Mouse (Mus musculus) splenic B cell, adult 2 months (primary cell): ENCODE data around the gene Tnfrsf18.

Experiments
- DNase-seq: peaks from one replicate; pipeline ENCODE4 v3.0.0-alpha.2; 2011; ENCODE audit warnings: low read depth, low spot score
- H3K27me3 ChIP-seq: 2 replicates; pipeline ENCODE4 v1.6.1; 2012; ENCODE audit warnings: mild to moderate bottlenecking, low read length, moderate library complexity, mixed read lengths; ENCODE audit not compliant: control insufficient read depth, poor library complexity, insufficient read depth, severe bottlenecking
- H3K36me3 ChIP-seq: 2 replicates; pipeline ENCODE4 v1.6.1; 2012; ENCODE audit warnings: mild to moderate bottlenecking, low read length, moderate library complexity, mixed read lengths; ENCODE audit not compliant: control insufficient read depth, poor library complexity, insufficient read depth, severe bottlenecking

The Tnfrsf18 gene

GRCm38 (mm10) chr4:156026013-156026412, at the start of gene Tnfrsf18:
TSS of gene Tnfrsf18 (plus strand) at chr4:156026164.
- DNase-seq = peak; percentile 63
- Histone ChIP-seq H3K27me3 (no peaks in the 10 kb centered on the region), H3K36me3 (no peaks in the 10 kb centered on the region)

GRCm38 (mm10) chr4:155981436-155982082, 44.4 kb upstream of the Tnfrsf18 start:
- DNase-seq = no peak
- Histone ChIP-seq H3K36me3 (no peaks in the 10 kb centered on the region), H3K27me3 (no peaks in the 10 kb centered on the region)

GRCm38 (mm10) chr4:155983788-155984187, 42.2 kb upstream of the Tnfrsf18 start:
- DNase-seq = no peak
- Histone ChIP-seq H3K36me3 (no peaks in the 10 kb centered on the region), H3K27me3 (no peaks in the 10 kb centered on the region)

- H3K36me3 ChIP-seq = peaks cover 2% of the 10 kb centered on the region
- H3K27me3 ChIP-seq = no peaks in the 10 kb centered on the region
- DNase-seq = peak; percentile 14
These were observed 34.6 kb upstream of the Tnfrsf18 start for GRCm38 (mm10) chr4:155991211-155991907.

- no peak for DNase-seq
- Histone ChIP-seq H3K36me3 (peaks cover 4% of the 10 kb centered on the region), H3K27me3 (no peaks in the 10 kb centered on the region)
These were observed 34.1 kb upstream of the Tnfrsf18 start for GRCm38 (mm10) chr4:155991908-155992230.

GRCm38 (mm10) chr4:155992241-155992905, 33.6 kb upstream of the Tnfrsf18 start, which contains the start of the genes B3galt6 and Sdf4:
TSS of gene B3galt6 (minus strand) at chr4:155992649.
TSS of gene Sdf4 (plus strand) at chr4:155992872.
- no peaks in the 10 kb centered on the region for H3K27me3 ChIP-seq
- peak; percentile 95 for DNase-seq
- peaks cover 5% of the 10 kb centered on the region for H3K36me3 ChIP-seq

DNA sequence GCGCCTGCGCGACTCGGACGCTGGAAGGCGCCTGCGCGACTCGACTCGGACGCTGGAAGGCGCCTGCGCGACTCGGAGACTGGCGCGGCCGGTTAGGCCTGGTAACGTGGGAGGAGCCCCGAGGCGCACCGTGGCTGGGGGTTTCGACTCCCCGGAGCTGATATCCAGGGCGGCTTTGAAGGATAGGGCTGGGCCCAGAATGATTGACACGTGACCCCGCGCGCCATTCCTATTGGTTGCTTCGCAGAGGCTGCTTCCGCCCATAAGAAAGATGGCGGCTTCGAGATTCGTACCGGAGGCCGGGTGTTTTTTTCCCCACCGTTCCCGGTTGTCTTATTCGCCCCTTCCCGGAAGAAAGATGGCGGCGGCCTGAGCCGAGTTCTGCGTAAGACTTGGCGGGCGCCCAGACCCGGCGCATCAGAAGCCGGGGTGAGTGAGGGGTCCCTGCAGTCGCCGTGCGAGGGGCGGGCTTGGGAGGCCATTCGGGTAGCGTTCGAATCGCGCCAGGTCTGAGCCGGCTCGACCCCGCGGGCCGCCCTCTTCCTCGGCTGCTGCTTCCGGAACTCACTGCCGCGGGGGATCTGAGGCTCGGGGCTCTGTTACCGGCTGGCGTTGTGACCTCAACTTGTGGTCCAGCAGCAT, 32.9 kb upstream of the Tnfrsf18 start:
- peak; percentile 96 for DNase-seq
- H3K27me3 ChIP-seq = no peaks in the 10 kb centered on the region
- peaks cover 8% of the 10 kb centered on the region for H3K36me3 ChIP-seq

GRCm38 (mm10) chr4:155993606-155994005, 32.4 kb upstream of the Tnfrsf18 start:
- Histone ChIP-seq H3K36me3 (peaks cover 8% of the 10 kb centered on the region), H3K27me3 (no peaks in the 10 kb centered on the region)
- DNase-seq = no peak

GRCm38 (mm10) chr4:156004109-156004508, 21.9 kb upstream of the Tnfrsf18 start:
- DNase-seq = no peak
- H3K36me3 ChIP-seq = peaks cover 22% of the 10 kb centered on the region
- no peaks in the 10 kb centered on the region for H3K27me3 ChIP-seq

- Histone ChIP-seq H3K27me3 (no peaks in the 10 kb centered on the region), H3K36me3 (peaks cover 20% of the 10 kb centered on the region)
- no peak for DNase-seq
These were observed 17.6 kb upstream of the Tnfrsf18 start for GRCm38 (mm10) chr4:156008369-156008768.

DNA sequence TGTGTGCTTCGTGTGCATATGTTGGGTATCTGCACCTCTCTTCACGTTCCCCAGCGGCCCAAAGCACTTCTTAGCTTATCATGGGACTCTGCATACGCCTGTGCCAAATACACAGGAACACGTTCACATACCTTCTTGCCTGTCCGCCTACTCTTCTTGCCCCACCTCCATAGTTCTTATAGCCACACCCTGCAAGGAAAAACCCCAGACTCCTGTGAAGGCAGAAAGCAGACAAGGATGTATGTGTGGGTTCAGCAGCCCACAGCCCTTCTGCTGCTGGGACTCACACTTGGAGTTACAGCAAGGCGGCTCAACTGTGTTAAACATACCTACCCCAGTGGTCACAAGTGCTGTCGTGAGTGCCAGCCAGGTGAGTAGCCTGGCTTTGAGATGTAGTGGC, 12.3 kb upstream of the Tnfrsf18 start, which contains the start of gene Tnfrsf4:
Tnfrsf4 (plus strand) TSS at position 207 of the 400 bp plus-strand sequence.
- DNase-seq = no peak
- H3K36me3 ChIP-seq = peaks cover 12% of the 10 kb centered on the region
- H3K27me3 ChIP-seq = no peaks in the 10 kb centered on the region

DNA sequence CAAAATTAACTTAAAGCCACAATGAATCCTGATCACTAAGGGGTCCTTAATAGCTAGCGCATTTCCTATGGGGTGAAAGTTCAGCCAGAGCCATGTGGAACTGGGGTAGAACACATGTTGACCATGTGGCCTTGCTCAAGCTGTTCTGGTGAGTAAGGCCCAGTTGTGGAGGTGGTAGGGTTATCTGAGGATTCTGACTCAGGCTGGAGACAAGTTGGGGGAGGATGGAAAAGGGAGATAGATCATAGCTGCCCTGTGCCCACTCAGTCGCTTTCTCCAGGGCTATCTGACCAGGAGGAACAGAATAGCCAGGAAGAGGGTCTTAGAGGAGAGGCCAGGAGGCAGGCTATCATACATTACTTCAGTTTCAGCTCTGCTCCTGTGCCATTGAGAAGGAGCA, 11.5 kb upstream of the Tnfrsf18 start:
- H3K36me3 ChIP-seq = peaks cover 10% of the 10 kb centered on the region
- no peaks in the 10 kb centered on the region for H3K27me3 ChIP-seq
- DNase-seq = no peak

- no peaks in the 10 kb centered on the region for H3K27me3 ChIP-seq
- H3K36me3 ChIP-seq = no peaks in the 10 kb centered on the region; the same call in 1 of the 2 replicates
- DNase-seq = no peak
These were observed 6.2 kb upstream of the Tnfrsf18 start for GRCm38 (mm10) chr4:156019771-156020170.

- no peaks in the 10 kb centered on the region for H3K36me3 ChIP-seq
- DNase-seq = no peak
These were observed 4.6 kb upstream of the Tnfrsf18 start for GRCm38 (mm10) chr4:156021381-156021780.

More at GRCm38 (mm10) chr4:156021381-156021780, 4.6 kb upstream of the Tnfrsf18 start:
- H3K27me3 ChIP-seq = no peaks in the 10 kb centered on the region
